In the genomic region with DNA sequence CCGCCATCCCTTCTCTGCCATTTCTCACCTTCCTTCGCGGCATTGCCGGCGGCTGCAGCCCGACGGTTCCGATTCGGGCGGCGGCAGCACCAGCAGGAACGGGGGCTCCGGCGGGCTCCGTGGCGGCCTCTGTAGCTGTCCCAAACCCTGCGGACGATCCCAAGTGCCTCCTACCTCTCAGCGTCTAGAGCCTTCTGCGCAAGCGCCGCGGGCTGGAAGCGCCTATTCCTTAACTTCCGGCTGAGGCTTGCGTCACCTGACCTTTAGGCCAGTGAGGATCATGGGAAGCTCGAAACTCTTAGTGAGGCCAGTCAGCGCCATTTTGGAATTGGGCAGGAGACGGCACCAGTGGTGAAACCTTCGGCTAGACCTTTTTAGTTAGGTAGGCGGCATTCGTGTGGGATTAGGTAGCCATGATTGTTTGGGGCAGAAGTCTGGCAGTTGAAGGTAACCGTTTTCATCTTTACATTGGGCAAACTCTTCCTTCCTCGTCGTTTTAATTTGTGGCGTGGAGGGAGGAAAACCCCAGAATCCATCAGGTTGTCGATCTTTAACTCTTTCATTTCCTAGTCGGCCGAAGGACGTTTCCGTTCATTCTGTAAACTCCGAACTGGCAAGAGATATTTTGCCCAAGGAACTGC, we compare ENCODE assay signal across 8 mouse cellular contexts. TPM values are rescaled to one million over a fixed set of nuclear protein-coding genes. Genes with fewer than 3 reads are reported as not detected.
A peak's percentile ranks its signal among the peaks of the same experiment; 100 is the strongest.
DNase-seq lines count a peak whose midpoint lies in the region; ATAC-seq lines count a peak whose summit lies in the region.

A gene (minus strand): TSS at position 240 of the 641 bp plus-strand sequence.

- H3K27me3 ChIP-seq in hindbrain, embryonic 11.5 days (ENCODE audit: control insufficient read depth, insufficient read depth, low read length) = no peaks in the 10 kb centered on the region

- peak; percentile 97 for ATAC-seq in hindbrain, embryonic 11.5 days (ENCODE audit: low FRiP score)

- H3K4me2 ChIP-seq in hindbrain, embryonic 11.5 days (replicated peaks; ENCODE audit: low read depth, low read length) = peak within 1 kb of the TSS; percentile 81

- H3K9ac ChIP-seq in hindbrain, embryonic 11.5 days (ENCODE audit: low read depth, low read length) = peak within 1 kb of the TSS; percentile 96

- H3K4me1 ChIP-seq in hindbrain, embryonic 11.5 days (replicated peaks; ENCODE audit: control insufficient read depth, insufficient read depth, low read length) = no peaks in the 10 kb centered on the region; the same call in 1 of the 2 replicates

- DNase-seq in Muller cell, postnatal 12 days (ENCODE audit: inconsistent ontology term) = peak; percentile 98
- DNase-seq in cerebellum, adult 9-11 months = peak; percentile 99
- peak; percentile 99 for DNase-seq in frontal cortex, adult 2 months (ENCODE audit: extremely low spot score in 1 of 2, low spot score in 1 of 2)
- DNase-seq in hindbrain, embryonic 11.5 days (ENCODE audit: low spot score) = peak; percentile 97
- DNase-seq in layer of hippocampus, postnatal 10 days (ENCODE audit: low spot score in 2 of 2) = peak; percentile 95 to 96
- DNase-seq in lung, postnatal 10 days = peak; percentile 99
- peak; percentile 93 for DNase-seq in ovary, postnatal 36 days (ENCODE audit: low spot score)
- peak; percentile 92 to 97 for DNase-seq in thymus, postnatal 36 days

- under 1% methylated on average over 42 of the region's 42 CpGs for WGBS in hindbrain, embryonic 11.5 days

- H3K4me3 ChIP-seq in hindbrain, embryonic 11.5 days (ENCODE audit: low read depth, low read length) = peak within 1 kb of the TSS; percentile 93

- no peaks in the 10 kb centered on the region for H3K36me3 ChIP-seq in hindbrain, embryonic 11.5 days (ENCODE audit: control insufficient read depth, insufficient read depth, low read length)

- H3K27ac ChIP-seq in hindbrain, embryonic 11.5 days (ENCODE audit: low read depth, low read length) = peak within 1 kb of the TSS; percentile 91

- no peaks in the 10 kb centered on the region for H3K9me3 ChIP-seq in hindbrain, embryonic 11.5 days (ENCODE audit: control insufficient read depth, low read length)

RNA-seq across cellular contexts. Expression of the gene that starts here (rescaled TPM):
- polyA plus RNA-seq in frontal cortex, adult 2 months (2012; rRNA removed) = 55.2 and 55.4 TPM in 2 replicates
- 63.8 and 79.7 TPM in 2 replicates for polyA plus RNA-seq in hindbrain, embryonic 11.5 days (2014; fragmentation: Nextera tagmentation; extraction: Ambion mirVana)
- 10 to 100 TPM; 59.2 to 63.1 TPM for total RNA-seq in layer of hippocampus, postnatal 10 days (2021)

Comparison
In these comparisons a context has a peak if more than half of its experiments do, and no peak if none do; other contexts are left out.
1. Peak in every context shown above with its lines: DNase-seq, ATAC-seq, H3K4me3 ChIP-seq and H3K27ac ChIP-seq.